Mouse (Mus musculus) spleen, postnatal 4 days (tissue): Measurements from ENCODE around the gene Pde4c.

ENCODE experiments used
- DNase-seq, 2 experiments: peaks; one replicate each; pipeline ENCODE4 v3.0.0; 2022; ENCODE audit warnings: low spot score in 2 of 2

Gene Pde4c

GRCm38 (mm10) chr8:70723486-70724210 lies at the start of gene Pde4c:
TSS of gene Pde4c (plus strand) at chr8:70723720.
- no peak for DNase-seq

GRCm38 (mm10) chr8:70674109-70674508 lies 49.4 kb upstream of the Pde4c start:
- DNase-seq, result no peak

GRCm38 (mm10) chr8:70674716-70675115 lies 48.8 kb upstream of the Pde4c start:
- no peak for DNase-seq

- DNase-seq, result no peak
These were observed 48.2 kb upstream of the Pde4c start for GRCm38 (mm10) chr8:70675336-70675735.

- DNase-seq, result no peak
These were observed 46.0 kb upstream of the Pde4c start for GRCm38 (mm10) chr8:70677451-70678080.

GRCm38 (mm10) chr8:70678679-70679078 lies 44.8 kb upstream of the Pde4c start:
- no peak for DNase-seq

GRCm38 (mm10) chr8:70679404-70679803 lies 44.1 kb upstream of the Pde4c start:
- no peak for DNase-seq

GRCm38 (mm10) chr8:70680039-70680438 lies 43.5 kb upstream of the Pde4c start:
- no peak for DNase-seq

GRCm38 (mm10) chr8:70681410-70681809 lies 42.1 kb upstream of the Pde4c start:
- DNase-seq, result no peak

- DNase-seq, result no peak
These were observed 41.3 kb upstream of the Pde4c start for GRCm38 (mm10) chr8:70682193-70682592.

- DNase-seq, result no peak
These were observed 40.8 kb upstream of the Pde4c start for GRCm38 (mm10) chr8:70682692-70683091.

- DNase-seq, result no peak
These were observed 39.2 kb upstream of the Pde4c start for GRCm38 (mm10) chr8:70684291-70684690.

- DNase-seq, result no peak
These were observed 35.9 kb upstream of the Pde4c start for GRCm38 (mm10) chr8:70687576-70687975.

- DNase-seq, result no peak
These were observed 35.4 kb upstream of the Pde4c start for GRCm38 (mm10) chr8:70688136-70688535.

GRCm38 (mm10) chr8:70689892-70690390 lies 33.6 kb upstream of the Pde4c start:
- DNase-seq, result no peak

- DNase-seq, result no peak
These were observed 32.3 kb upstream of the Pde4c start for GRCm38 (mm10) chr8:70691230-70691629.

- DNase-seq, result no peak
These were observed 31.7 kb upstream of the Pde4c start for GRCm38 (mm10) chr8:70691727-70692231.

GRCm38 (mm10) chr8:70693636-70694035 lies 29.9 kb upstream of the Pde4c start:
- DNase-seq, result no peak

- DNase-seq, result peak; percentile 76 to 87
These were observed 28.1 kb upstream of the Pde4c start for GRCm38 (mm10) chr8:70695318-70696018.

- peak; percentile 80 to 91 for DNase-seq
These were observed 27.3 kb upstream of the Pde4c start for GRCm38 (mm10) chr8:70696019-70696885.

GRCm38 (mm10) chr8:70696946-70697345 lies 26.6 kb upstream of the Pde4c start:
- DNase-seq, result no peak
